Mouse (Mus musculus): ENCODE measurements at regions not wholly inside any gene's neighbourhood (a gene's known extent, or its start where the extent isn't known, plus 50 kb on each side); places are given as distances from the start of the nearest gene placed in this dataset.
A peak's percentile ranks its signal among the peaks of the same experiment; 100 is the strongest.

DNA sequence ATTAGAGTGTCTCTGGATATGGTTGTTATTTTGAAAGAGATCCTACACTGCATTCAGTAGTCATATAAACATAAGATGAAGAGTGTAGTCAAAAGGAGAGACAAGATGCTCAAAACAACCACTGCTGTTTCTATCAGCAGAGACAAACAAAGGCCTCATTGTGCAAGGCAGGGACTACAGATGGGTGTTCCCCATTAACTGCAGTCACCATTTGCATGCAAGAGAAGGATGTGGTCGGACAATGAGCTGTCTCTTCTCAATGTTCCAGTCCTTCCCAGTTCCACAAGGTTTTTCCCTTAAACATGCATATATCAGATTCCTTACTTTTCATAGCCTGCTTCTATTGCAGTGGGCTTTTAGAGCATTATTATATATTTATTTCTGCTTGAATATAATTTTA lies 1056.7 kb downstream of the Slc22a22 start:
- no peak for DNase-seq

DNA sequence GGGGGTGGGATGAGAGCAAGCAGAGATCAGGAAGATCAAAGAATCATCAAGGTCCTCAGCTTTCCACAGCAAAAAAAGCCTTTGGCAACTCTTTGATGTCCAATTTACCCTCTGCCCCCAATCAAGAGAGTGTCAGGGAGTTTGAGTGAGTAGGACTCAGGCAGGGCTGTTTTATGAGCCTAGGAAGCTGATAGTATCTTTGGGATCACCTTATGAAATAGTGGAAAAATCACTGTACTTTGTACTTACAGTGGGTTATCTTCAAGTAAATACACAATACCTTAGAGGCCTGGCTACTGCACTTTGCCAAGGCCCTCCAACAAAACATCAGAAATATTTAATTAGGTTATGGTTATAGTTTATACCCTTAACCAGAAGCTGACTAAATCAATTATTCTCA lies 1085.4 kb downstream of the Slc22a22 start:
- no peak for DNase-seq

DNA sequence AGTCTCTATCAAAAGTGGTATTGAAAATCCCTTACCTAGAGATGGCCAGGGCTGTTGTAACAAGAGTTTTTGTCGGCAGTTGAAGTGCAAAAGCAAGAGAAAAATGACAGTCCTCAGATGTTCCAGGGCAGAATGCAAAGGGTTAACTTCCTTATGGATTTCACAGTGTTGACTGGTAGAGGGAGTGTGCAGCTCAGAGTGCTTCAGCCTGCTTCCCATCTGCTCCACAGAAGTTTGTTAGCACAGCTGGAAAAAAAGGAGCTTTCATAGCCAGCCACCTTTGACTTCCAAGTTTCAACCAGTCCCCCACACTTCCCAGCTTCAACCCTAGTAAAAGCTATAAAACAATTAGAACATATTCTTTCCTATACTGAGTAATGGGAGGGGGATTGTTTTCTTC lies 1098.9 kb downstream of the Slc22a22 start:
- DNase-seq, result no peak

DNA sequence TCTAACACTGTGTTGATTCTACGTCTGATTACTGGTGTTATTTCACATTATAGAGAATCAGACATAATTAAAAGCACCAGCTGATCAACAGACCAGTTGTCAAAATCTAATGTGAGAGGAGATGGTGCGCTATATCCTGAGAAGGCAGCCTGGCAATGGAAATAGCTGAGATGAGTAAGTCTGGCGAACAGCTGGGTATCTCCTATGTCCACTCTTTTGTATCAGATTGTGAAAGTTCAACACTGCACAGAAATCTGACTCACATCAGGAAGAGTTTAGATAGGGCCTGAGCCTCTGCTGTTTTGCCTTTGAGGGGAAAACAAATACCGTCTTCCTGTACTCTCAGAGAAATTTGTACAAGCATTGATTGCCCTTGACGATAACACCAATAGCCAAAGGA lies 1126.5 kb downstream of the Slc22a22 start:
- DNase-seq, result no peak

DNA sequence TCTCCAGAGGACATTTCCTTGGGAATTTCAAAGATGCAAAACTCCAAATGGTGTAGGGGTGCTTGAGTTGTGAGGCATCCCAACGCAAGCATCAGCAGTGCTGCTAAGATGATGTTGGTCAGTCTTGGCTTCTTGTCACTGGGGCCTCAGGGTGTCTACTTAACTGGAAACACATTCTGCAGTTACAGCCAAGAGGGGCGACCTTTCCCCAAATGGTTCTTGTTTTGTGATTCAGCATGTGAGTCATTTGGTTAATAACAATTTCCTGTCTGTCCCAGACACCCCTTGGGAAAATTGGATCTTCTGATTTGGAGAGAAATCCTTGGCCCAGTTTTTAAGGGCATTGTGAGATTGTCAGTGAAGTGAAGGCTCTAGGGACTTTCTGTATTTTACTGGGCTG lies 1131.3 kb downstream of the Slc22a22 start:
- no peak for DNase-seq

DNA sequence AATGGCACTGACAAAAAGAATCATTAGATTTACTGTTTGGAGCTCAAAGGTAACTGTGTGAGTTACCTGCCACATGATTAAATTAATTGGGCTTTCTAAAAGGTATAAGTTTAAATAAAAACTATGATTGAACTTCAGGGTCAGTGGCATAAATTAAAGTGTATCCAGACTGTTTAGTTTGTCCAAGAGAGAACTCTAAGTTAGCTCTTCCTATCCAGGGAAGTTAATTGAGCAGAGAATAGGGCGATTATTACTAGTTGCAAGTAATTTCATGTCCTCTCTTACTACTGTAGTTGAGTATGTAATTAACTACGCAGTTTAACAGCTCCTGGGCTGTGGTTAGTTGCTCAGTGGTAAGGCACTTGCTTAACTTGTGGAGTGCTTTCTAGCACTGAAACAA lies 1132.5 kb downstream of the Slc22a22 start:
- no peak for DNase-seq

DNA sequence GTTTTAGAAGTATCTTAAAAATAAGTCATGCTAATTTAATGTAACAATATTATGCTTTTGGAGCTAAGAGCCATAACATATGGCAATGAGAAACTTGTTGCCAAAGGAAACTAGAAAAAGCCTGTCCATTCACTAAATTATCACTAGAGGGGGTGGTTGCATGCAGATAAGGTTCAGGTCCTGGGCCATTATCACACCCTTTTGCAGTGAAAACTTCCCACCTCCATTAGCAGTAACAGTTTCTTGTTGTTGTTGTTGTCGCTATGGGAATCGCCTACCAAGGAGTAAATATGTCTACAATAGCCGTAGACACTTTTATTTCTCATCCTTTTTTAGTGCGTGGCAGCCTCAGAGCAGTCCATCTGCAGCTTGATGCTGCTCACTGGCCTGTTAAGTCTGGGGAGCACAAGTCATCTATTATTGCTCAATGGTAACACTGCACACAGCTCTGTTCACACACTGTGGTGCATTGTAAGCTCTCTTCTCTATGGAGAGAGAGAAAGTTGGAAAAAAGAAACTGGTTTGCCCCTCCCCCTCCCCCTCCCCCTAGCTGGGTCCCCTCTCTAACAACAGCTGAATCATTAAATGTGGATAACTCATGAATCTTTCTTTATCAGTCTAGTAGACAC lies 1133.0 kb downstream of the Slc22a22 start:
- no peak for DNase-seq

DNA sequence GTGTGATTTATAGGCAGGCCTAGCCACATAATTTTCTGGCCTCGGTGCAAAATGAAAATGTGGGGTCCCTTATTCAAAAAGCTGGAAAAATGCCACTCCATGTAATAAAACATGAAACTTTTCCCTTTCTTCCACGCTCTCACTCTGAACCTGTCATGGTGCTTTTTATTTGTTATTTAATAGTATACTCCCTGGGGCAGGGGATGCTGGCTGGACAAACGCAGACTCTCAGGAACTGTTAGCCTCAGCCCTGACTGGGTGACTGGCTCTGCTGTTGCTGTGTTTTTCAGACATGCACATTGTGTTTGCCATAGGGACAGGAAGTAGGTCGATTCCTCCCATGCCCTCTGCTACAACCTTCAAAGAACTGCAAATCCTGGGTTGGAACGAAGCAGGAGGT lies 1139.5 kb downstream of the Slc22a22 start:
- DNase-seq, result no peak

DNA sequence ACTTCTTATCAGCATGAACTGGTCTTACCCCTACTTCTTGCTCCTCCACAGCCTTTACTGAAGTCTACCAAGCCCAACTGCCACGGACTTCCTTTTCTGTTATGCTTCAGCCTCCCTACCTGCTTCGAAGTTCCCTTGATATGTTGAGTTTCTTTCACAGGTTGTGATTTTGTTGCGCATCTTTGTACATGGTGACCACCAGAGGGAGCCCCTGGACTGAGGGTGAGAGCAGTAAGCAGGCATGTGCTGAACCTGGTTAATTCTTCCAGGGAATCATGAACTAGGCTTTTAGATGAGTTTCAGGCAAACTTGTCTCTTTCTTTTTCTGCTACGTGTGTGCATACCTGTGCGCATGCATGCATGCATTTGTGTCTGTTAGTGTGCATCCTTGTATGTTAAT lies 1141.0 kb downstream of the Slc22a22 start:
- peak; percentile 83 for DNase-seq

DNA sequence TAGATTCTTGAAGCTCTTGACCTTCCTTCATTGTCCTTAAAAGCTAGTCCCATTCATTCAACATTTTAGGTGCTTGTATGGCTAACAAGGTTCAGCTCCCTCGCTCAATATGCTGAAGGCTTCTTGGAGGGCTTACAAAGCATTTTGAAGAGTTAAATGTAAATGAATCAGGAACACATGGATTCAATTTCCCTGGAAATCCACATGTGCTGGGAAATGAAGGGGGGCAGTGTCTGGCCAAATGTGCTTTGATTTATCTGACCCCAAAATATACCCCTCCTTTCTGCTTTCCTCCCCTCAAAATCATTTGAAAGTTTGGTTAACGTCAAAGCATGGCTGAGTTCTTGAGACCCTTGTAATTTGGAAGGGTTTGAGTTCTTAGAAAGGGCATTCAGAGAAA lies 1142.4 kb downstream of the Slc22a22 start:
- no peak for DNase-seq

DNA sequence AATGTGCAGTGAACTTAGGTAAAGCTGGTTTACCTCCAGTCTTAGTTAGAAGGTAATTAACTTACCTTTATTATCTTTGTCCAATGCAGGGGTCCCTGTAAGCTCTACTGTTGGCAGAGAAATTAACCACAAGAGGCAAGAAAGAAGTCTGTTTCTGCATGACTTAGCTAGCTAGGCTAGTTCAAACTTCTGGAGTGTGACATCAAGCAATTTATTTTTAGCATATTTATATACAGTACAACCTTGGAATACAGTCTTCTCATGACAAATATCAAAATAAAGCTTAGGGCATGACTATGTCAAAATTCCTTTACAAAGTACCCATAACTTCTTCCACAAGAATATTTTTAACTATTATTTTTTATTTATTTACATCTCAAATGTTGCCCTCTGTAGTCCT lies 1156.9 kb downstream of the Slc22a22 start:
- no peak for DNase-seq

DNA sequence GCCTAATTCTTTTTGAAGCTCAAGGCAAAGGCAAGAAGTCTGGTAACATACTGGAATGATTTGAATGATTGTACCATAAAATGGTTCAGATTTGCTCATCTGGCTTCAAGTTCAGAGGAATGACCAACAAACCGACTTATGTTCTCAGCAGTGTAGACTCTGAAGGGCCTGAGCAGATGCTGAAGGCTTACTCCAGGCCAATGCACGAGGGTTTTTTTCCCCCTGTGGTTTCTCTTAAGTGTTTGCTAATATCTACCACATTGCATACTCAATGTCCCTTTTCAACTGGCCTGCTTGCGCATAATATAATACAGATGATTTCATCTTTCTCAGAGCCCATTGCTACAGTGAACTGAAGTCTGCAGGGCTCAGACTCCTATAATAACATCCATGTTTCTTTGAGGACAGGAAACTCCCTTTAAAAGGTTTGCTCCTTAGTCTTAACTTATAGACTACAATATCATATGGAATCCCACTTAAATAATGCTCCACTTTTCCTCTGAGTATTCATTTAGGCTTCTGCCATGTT lies 1182.5 kb downstream of the Slc22a22 start:
- DNase-seq, result no peak

DNA sequence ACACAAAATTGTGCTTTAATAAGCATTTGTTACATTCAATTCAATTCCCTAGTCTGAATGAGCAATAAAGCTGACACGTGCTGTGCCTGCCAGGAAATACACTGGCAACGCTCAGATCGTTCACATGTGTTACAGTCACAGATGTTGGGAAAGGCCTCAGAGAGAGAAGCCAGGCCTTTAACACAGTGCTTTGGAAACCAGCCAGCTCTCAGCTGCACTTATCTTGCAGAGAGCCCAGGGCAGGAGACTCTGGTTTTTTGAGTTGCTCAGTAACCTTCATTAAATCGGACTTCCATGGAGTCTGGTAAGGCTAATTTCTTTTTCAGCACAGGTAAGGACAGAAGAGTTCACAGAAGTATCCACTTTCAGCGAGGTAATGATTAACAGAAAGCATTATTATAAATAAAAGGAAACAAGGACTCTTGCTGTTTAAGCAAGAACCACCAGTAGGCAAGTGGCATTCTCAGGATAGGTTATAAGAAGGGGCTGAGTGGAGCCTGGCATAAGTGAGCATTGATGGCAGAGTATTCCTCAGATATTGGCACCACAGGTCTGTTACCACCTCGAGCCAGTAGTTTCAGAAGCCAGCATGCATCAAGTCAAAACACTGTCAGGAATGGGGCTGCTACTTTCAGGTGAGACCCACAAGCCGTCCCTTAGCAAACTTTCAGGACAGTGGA lies 1198.7 kb downstream of the Slc22a22 start:
- peak; percentile 55 for DNase-seq

DNA sequence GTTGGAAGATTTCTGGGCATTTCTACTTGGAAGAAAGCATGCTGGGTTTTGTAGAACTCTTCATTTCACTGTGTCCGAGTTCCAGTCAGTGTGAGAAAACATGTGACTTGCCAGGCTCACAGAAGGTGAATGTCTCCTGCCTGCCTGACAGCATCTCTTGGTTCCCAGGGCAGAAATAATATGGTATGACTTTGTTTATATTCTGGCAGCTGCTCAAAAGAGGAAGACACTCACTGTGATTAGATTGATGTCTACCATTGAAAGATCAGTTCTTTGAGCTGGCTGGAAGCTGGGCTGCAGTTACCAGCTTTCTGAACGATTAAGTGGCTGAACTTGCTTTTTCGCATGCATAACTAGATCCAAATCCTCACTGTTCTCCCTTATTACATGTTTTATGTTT lies 1199.4 kb downstream of the Slc22a22 start:
- DNase-seq, result no peak

DNA sequence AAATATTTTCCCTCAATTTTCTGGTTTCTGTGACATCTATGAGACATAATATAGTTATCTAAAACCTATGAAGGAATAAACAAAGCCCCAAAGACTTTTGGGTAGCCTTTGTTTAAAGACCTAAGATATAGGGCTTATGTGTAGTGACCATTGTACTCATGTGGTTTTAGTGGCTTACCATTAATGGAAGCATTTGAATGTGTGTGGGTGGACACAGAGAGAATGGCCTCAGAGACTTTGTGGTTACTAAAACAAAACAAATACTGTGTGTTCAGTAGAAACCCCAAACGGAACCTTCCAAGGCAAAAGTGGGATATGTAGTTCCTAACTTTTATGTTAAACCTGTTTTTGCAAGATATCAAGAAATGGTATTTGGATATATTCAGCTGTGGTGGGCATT lies 1228.7 kb downstream of the Slc22a22 start:
- no peak for DNase-seq

DNA sequence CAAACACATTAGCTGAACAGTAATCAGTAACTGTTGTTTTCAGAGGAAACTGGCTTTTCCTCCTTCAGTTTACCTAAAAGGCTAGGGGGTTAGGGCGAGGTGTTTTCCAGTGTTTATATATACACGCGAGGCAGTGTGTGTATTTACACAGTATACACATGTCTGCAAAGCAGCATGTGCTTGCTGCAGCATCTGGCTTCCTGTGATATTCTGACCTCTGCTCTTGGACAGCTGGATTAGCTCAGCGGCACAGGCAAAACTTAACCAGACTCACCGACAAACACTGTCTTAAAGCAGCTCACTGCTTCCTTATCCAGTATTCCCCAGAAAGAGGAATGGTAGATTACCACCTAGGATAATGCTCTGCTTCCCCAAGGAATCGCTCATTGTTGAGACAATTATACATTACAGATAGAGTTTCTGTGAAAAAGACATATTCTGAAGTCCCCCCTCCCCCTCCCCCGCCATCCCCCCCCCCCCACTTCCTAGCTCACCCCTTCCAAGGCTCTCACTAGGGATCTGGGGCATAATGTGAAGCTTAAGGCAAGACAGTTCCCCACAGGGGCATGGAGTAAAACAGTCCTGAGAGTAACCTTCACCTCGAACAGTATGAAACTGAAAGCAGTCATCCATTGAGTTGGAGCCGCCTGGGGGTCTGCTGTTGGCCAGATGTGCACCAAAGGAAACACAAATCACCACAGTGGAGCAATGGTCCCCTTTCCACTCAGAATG lies 1233.3 kb downstream of the Slc22a22 start:
- DNase-seq, result no peak

DNA sequence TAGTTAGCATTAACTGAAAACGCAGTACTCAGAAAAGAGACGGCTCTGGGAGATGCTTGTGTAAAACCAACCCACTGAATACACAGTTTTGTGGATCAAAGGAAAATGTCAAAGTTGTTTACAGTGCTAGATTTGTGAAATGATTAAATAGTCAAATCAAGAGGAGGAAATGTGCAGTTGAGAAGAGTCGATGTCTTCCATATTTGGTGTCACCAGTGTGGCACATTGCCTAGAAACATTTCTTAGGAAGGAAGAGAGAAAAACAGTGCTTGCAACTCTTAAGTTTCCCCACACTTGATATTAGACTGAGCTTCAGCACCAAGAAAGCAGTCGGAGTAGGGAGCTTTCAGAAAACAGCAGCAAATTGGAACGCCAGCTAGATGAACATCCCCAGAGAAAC lies 1274.9 kb downstream of the Slc22a22 start:
- no peak for DNase-seq

DNA sequence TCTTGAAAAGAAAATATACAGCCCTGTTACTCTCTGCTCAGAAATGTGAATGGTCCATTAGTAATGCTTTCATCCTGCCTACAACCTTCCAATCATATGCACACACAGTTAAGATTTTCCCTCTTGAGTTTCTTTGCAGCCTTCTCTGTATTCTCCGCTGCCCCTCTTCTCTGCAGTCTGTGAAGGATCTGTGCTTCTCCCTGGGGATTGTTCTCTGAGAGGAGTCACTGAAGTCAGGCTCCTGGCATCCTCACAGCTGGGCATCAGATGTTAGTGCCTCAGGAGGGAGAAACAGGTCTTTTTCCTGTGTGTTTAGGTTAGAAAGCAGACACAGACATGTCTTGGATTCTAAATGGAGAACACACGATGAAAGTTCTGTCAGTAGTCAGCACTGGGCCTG lies 1278.1 kb downstream of the Slc22a22 start:
- DNase-seq, result no peak

DNA sequence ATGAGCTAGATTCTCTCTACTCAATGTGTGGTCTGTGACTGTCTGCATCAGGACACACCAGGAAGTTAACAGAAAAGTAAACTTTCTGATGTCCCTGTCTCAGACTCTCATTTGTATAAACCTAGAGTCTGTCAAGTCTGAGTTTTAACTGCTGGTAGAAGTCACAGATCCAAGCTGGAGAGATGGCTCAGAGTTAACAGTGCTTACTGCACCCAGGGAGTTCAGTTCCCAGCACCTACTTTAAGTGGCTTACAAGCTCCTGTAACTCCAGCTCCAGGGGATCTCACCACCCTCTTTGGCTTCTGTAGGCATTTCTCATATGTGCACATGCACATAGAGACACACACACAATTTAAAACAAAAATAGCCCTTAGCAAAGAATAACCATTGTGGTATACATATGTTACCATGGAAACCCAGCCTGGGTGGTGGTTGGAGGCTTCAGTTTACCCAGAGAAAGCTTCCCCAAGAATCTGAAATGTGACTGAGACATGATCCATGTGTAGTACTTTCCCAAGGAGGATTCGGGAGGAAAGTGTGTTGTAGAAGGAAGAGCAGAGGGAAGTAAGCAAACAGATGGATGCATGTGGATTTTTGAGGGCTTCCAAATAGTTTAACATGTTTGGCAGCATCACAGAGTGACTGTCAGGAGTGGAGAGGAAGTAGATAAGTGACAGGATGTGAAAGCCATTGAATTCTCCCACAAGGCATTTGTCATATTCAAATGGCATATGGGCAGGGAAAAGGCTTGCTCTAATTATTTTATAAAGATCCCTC lies 1279.8 kb downstream of the Slc22a22 start:
- no peak for DNase-seq

DNA sequence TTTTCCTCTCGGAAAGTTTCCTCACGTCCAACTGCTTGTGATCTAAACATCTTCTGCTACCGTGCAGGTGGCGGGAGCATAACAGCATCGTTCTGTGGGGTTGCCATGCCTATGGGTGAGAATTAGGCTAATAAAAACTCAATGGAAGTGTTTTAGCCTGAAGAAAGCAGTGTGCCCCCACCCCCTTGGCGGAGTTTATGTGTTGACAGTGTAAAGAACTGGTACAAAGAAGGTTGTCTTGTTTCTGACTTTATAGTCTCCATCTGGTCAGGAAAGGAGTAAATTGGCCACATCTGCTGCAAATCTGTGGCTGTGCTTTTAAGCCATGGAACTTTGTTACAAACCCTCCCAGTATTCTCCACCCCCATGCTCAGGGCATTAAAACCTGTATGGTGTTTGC lies 1311.2 kb downstream of the Slc22a22 start:
- no peak for DNase-seq

DNA sequence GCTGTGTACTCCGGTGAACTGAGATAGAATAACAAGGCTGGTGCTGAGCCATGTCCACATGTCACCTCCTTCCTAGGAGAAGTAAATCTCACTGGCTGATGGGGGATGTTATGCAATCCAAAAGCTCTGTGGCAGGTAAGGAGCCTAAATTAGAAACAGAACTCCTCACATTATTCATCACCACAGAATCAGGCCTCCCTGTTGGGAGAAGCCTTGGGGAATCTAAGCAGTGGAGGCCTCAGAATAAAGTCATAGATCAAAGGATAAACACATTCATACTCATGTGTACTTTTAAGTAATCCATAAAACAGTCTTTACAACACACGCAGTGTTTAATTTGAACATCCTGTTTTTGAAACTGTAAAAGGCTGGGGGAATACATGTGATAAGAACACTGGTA lies 1318.7 kb downstream of the Slc22a22 start:
- no peak for DNase-seq

DNA sequence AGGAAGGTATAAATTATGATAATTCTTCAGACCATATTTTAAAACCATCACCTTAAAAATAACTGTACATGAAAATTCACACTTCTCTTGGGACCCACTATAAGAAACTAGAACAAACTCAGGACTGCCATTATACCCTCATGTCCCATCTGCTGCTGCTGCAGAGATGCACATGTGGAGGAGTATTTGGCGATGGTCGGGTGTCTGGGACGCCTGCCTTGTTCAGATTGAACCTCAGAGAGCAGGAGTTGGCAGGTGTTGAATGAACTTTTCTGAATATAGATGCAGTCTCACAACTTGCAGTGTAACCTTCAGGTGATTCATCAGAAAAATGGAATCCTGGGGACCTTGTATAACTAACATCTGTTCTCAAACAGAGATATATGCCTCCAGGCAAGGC lies 1338.0 kb downstream of the Slc22a22 start:
- no peak for DNase-seq

DNA sequence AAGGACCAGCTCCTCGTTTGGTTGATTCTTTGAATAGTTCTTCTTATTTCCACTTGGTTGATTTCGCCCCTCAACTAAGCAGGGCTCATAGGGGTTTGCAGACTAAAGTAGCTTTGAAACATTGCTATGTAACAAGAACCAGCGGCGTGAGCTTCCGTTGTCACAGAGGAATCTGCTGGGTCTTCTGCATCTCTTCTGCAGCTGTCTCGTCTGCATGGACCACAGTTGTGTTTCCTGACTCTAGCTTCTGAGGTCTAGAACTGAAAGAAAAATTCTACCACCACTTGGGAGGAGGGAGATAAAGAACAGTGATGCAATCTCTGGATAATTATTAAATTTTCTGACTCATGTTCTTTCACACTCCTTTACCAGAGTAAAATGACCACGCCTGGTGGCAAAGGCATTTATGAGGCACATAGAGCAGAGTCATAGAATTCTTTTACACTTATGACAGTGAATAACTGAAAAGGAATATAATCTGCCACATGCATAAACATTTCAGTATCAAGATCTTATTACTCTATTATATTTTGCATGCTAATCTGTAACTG lies 1340.9 kb downstream of the Slc22a22 start:
- DNase-seq, result no peak
